Mouse (Mus musculus): ENCODE measurements around the gene Phc1. TPM values are rescaled to one million over a fixed set of nuclear protein-coding genes. Genes with fewer than 3 reads are reported as not detected.

The Phc1 gene
- total RNA-seq, 4 experiments from 2014 or later = 15.8 to 22.7 (median 20.1) TPM

GRCm38 (mm10) chr6:122296918-122297278, 43.5 kb downstream of the Phc1 start:
- DNase-seq (ENCODE audit: low spot score) = no peak

DNA sequence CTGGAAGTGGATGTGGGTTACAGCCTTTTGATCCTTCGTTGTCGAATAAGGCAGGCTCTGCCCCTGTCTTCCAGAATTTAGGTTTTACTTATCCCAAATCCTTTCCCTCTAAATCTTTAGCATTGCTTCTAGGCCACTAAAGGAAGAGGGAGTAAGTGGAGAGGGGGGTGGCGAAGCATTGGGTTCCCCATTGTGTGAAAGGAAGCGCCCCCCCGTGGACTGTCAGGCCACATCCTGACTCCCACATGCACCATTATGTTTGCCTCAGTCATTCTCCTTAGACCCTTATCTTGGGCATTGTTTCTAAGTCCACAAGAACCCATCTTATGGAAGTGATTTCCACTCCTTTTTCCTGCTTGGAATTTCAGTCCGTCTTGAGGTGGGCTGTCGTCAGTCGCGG, 45.1 kb downstream of the Phc1 start:
- no peak for DNase-seq (ENCODE audit: low spot score)

GRCm38 (mm10) chr6:122294290-122294689, 46.1 kb downstream of the Phc1 start:
- DNase-seq (ENCODE audit: low spot score) = no peak

DNA sequence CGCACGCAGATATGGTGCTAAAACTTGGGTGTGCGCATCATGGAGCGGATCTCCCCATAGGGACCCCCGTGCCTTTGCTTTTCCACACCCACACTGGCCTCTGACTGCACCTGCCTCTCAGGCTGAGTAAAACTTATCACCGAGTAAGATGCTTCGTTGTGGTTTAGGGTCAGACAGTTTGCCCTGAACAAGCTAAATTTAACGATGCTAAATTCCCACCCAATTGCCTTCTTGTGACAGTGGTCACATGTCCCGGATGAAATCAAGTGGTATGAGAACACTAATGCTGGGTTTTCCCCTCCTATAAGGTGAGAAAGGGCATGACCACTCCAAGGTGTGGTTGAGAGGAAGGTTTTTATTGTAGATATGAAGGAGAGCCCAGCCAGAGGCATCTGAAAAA, 46.6 kb downstream of the Phc1 start:
- DNase-seq (ENCODE audit: low spot score) = no peak

DNA sequence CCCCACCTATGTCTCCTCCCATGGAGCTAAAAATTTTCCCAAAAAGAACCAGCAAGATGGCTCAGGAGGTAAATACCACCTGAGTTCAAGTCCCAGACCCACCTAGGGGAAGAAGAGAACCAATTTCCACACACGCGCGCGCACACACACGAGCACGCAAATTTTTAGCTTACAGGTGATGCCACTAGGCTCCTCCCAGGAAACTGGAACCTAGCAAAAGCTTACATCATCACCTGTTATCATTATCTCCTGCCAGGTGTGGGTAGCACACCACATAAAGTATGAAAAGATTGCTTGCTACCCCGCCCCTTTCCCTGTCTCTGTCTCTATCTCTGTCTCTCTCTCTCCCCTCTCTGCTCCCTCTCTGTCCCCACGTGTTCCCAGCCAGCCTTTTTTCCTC, 47.2 kb downstream of the Phc1 start:
- DNase-seq (ENCODE audit: low spot score) = no peak

DNA sequence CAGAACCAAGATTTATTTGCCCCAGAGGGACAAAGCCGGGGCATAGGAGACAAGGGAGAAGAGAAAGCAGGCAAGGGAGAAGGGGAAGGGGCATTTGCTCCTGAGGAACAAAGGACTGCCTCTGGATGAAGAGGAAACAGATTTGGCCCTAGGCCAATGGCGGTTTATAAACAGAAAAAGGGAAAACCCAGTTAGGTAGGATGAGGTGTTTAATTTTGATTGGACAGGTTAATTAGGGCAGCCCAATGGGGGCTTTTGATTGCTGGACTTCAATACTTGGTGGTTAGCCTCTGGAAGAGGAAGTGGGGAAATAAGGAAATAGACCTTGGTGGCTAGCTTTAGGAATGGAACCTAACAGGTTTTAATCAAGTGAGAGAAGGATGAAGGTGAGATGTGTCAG, 48.2 kb downstream of the Phc1 start:
- DNase-seq (ENCODE audit: low spot score) = no peak

DNA sequence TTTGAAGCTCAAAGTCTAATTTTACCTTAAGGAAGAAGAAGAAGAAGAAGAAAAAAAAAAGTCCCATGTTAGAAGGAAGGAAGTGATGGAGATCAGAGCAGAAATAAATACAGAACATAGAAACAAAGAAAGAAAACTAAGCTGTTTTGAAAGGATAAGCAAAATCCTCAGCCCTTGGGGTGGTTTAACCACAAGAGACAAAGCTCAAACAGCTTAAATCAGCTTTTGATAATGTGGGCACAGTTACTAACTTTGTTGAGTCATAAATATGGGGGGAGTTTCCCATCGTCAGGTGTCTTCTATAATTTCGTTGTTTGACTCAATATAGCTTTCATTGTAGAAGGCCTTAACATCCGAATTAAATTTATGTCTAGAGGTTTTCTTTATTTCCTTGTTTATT, 48.6 kb downstream of the Phc1 start:
- no peak for DNase-seq (ENCODE audit: low spot score)

- DNase-seq (ENCODE audit: low spot score) = no peak
Observed at GRCm38 (mm10) chr6:122291264-122291663, 49.1 kb downstream of the Phc1 start.

- DNase-seq (ENCODE audit: low spot score) = no peak
Observed at GRCm38 (mm10) chr6:122290253-122290652, 50.1 kb downstream of the Phc1 start.

DNA sequence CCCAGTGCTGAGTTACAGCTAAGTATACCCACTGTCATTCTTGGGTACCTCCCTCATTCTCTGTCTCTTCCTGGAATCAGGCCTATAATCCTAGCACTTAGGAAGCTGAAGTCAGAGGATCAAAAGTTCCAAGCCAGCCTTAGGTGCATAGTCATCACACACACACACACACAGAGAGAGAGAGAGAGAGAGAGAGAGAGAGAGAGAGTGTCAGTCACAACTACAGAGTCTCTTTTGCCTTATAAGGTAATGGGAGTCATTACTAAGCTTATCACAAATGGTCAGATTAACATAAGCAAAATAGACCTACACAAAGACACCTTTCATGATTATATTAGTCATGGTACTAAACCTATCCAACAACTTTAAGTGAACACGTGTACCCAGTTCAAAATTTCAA, 51.0 kb downstream of the Phc1 start:
- no peak for DNase-seq (ENCODE audit: low spot score)

- DNase-seq (ENCODE audit: low spot score) = no peak
Observed at GRCm38 (mm10) chr6:122288263-122288662, 52.1 kb downstream of the Phc1 start.

DNA sequence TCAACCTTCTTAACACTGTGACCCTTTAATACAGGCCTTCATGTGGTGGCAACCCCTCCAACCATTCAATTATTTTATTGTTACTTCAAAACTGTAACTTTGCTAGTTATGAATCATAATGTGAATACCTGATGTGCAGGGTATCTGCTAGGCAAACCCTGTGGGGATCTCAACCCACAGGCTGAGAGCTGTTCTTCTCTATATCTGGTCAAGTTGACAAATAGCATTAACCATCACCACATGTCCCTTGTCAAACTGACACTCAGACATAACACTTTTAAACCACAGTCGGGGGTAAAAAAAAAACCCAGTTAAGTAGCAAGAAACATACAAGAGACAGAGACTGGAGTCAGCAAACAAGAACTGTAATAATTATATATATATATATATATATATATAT, 55.5 kb downstream of the Phc1 start:
- DNase-seq (ENCODE audit: low spot score) = no peak

DNA sequence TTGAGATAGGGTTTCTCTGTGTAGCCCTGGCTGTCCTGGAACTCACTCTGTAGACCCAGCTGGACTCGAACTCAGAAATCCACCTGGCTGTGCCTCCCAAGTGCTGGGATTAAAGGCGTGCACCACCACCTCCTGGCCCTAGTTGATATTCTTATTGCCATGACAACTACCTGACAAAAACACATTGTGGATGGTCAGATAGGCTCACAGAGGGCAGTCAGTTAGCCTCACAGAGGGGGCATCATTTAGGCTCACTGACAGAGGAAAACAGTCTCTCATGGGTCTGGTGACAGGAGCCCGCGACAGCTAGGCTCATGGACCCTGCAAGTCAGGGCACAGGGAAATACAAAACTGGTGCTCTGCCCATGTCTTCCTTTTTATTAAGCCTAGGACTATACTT, 56.1 kb downstream of the Phc1 start:
- no peak for DNase-seq (ENCODE audit: low spot score)

DNA sequence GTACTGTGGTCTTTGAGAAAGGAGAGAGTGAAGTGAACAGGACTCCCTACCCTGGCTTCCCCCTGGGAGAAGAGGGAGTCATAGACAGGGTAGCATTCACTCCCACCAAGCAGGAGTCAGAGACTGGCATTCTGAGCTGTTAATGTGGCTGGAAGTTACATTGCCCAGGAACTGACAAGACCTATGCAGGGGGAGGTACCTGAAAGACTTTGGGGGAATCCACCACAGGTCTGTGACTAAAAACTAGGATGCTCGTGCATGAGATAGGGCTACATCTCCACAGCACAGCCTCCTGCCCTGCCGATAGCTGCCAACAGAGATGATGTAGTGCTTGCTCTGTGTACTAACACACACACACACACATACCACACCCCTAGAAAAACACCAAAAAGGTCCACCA, 56.9 kb downstream of the Phc1 start:
- no peak for DNase-seq (ENCODE audit: low spot score)

- no peak for DNase-seq (ENCODE audit: low spot score)
Observed at GRCm38 (mm10) chr6:122282782-122283181, 57.6 kb downstream of the Phc1 start, which contains the start of gene Klrg1. Klrg1 (minus strand) TSS chr6:122282882.

DNA sequence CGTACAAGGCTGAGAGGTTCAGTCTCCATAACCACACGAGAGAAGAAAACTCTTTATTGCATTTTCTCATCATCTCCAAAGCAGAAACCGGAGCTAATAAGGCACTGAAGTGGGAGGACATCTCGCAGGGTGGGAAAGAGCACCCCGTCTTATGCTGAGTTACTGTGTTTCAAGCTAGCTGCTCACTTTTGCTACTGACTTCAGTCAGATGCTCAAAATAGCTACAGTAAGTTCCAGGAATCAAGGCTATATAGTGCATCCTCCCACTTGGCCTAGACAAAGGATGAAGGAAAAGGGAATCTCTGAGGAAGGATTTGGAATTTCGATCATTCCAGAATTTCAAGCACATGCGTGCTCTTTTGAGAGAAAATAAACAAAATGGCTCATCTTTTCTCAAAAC, 63.8 kb downstream of the Phc1 start:
- no peak for DNase-seq (ENCODE audit: low spot score)

DNA sequence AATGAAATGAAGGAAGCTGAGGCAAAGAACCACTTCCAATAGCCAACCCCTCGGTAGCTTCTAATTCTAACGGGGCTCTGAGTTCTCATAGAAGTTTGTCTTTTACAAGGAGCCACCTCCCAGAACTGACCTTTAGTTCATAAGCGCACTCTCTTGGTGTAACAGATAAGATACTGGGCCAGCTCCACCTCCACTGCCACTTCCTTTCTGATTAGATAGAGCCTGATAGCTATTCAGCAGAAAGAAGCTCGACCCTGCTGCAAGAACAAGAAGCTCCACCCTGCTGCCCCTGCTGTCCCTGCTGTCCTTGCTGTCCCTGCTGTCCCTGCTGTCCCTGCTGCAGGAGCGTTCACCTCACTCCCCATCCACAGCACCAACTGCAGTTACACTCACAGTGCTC, 65.8 kb downstream of the Phc1 start:
- DNase-seq (ENCODE audit: low spot score) = no peak

GRCm38 (mm10) chr6:122270152-122270551, 70.2 kb downstream of the Phc1 start:
- DNase-seq (ENCODE audit: low spot score) = no peak

- DNase-seq (ENCODE audit: low spot score) = no peak
Observed at GRCm38 (mm10) chr6:122269170-122269569, 71.2 kb downstream of the Phc1 start.

DNA sequence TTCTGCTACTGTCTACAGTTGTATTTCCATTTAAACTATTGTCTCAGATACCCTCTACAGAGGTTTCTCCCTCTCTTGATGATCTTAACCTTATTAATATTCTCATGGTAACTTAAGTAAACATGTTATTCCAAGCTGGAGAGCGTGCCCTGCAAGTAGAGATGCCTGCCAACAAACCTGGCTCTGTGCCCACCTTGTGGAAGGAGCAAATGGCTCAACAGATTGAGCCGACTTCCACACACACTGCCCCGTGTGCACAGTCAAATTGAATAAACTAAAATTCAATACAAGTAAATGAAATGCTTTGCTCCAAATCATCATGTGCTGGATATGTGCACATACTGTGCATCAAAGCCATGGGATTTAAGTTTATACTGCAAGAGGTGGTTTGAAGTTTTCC, 71.8 kb downstream of the Phc1 start:
- peak; percentile 16 for DNase-seq (ENCODE audit: low spot score)

Other genes with a start within 250 kb of the Phc1 start
- gene Klrg1, start 57.7 kb downstream of the Phc1 start, total RNA-seq (2022) = not detected
- 10 to 100 TPM; 43.1 to 44.9 (median 44.1) TPM for gene M6pr, start 31.8 kb downstream of the Phc1 start, total RNA-seq (2022)
- under 1 TPM in 1 of 4 experiments, not detected in 3; 0.23 TPM for gene Rimklb, start 158.2 kb upstream of the Phc1 start, total RNA-seq (2022)
- gene Mfap5, start 165.3 kb upstream of the Phc1 start, total RNA-seq (2022) = 10 to 100 TPM; 15.7 to 18.2 (median 18.0) TPM
- gene Aicda, start 213.2 kb upstream of the Phc1 start, total RNA-seq (2022) = not detected

Measured in heart, adult 8-10 months (tissue).